Mouse (Mus musculus) urinary bladder, postnatal 10 days (tissue): ENCODE results near the gene Ice1.

ENCODE experiments used
- DNase-seq: peaks from one replicate; pipeline ENCODE4 v3.0.0; 2022; ENCODE audit warnings: low spot score

Gene Ice1

DNA sequence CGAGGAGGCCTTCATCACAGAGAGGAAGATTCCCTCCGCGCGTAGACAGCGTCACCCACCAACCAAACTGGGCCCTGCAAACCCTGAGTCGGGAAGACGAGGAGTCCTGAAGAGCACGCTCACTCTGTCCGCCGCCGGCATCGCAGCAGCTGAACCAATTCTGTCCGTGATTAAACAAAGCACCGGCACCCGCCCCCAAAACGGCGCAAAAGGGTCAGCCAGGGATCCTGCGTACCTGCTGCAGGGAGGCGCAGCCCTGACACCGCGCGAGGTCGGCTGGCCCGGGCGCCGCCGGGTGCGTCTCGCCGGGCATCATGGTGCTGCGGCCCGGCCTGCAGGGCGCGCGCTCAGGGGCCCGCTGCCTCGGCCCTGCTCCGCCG is at the start of gene Ice1:
Gene Ice1 (minus strand): TSS at position 353 of the 380 bp plus-strand sequence.
- DNase-seq = no peak

DNA sequence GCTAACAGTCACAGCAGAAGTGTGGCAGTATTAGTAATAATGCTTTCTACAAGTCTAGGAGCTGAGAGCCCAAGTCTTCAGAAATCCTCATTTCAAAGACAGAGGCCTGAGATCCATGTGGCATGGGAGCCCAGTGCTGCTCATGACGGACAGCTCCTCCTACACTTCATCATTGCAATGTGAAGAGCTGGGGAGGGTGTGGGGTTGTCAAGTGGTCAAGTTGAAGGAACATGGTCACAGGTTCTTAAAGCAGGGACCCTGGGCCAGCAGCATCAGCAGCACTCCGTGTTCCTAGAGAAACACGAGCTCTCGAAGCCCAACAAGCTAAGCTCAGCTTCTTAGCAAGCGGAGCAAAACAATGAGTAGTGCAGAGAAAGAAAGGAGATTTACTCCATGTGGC is 48.4 kb upstream of the Ice1 start:
- DNase-seq = no peak

DNA sequence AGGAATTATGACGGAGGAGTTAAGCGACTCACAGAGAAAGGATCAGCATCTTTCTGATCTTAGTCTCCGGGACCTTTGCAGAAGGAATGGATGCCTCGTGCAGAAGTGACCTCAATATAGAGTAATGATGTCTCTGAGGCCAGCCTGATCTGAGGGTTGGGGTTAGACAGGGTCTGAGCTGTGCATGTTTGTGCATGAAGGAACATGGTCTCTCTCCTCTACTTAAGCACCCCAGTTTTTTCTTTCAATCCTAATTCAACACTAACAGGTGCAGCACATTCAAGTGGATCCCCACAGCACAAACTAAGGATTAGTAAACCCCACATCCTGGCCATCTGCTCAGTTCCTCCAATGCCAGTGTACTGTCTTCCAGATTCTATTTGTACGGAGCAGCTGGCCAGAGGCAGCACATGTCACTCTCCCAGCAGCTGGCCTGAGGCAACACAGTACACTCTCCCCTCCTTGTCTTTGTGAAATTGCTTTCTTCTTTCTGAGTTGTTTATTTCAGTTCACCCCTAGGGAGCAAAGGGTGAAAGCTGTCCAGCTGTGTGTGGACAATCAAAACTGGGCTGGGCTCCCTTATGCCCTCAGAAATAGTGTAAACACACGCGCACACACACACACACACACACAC is 47.7 kb upstream of the Ice1 start:
- DNase-seq = no peak

DNA sequence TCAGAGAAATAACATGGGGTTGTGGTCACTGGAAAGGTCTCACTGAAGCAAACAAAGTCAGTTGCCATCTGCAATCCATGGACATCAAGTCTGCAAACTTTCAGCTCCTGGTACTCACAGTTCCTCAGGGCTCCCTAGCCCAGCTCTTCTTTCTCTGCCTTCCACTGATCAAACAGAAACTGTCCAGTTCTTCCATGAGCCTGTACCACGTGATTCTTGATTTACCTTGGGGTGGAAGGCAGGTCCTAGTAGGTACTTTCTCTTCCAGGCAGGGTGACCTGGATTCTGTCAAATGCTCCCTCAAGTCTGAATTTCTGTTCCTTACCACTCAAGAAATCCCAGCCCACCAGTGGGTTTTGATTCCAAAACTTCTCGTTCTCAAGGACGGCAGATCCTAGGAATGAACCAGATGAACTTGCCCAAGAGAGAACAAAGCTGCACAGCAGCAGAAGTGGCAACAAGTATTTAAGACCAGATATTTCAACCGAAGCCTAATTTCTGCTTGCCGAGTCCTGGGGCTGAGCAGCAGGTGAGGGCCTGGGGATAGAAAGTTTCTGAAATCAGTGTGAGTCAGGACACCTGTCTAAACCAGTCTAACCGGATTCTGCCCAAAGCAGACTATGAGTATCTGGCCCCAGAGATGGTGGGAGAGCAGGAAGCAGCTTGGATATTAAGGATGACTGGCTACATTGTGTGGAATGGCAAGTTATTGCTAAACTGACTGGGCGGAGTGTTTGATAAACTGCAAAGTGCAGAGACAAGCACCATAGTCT is 44.2 kb upstream of the Ice1 start:
- no peak for DNase-seq

DNA sequence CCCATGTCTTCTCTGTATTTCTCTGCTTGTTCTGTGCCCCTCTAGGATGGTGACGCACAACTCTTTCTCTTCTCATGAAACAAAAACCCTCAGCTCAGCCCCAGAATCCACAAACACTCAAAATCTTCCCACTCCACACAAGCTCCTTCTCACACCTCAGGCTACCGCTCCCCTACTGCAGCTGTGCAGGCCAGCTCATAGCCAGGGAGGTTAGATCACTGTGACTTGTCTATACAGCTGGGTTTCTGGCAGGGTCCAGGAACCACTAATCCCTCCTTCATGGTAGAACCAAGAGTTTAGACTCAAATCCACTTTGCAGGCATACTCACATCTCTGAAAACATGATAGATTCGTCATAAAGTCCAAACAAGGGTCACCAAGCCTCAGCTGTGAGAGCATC is 42.9 kb upstream of the Ice1 start:
- no peak for DNase-seq

DNA sequence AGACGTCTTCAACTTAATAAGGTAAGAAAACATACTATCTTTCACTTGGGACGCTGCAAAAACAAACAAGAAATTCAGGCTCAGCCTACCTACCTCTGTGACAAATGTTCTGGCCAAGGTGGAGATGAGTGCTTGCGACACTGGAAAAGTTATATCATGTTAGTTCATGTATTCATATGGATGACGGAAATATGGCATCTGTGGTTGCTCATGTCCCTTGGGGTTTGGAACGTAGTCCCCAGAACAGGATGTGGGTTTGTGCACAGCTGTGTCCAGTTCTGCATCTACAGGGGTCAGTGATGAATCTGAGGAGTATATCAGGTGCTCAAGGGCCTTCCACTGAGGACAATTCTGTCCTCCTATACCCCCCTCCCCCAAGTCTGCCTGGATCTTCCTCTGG is 40.3 kb upstream of the Ice1 start:
- no peak for DNase-seq

DNA sequence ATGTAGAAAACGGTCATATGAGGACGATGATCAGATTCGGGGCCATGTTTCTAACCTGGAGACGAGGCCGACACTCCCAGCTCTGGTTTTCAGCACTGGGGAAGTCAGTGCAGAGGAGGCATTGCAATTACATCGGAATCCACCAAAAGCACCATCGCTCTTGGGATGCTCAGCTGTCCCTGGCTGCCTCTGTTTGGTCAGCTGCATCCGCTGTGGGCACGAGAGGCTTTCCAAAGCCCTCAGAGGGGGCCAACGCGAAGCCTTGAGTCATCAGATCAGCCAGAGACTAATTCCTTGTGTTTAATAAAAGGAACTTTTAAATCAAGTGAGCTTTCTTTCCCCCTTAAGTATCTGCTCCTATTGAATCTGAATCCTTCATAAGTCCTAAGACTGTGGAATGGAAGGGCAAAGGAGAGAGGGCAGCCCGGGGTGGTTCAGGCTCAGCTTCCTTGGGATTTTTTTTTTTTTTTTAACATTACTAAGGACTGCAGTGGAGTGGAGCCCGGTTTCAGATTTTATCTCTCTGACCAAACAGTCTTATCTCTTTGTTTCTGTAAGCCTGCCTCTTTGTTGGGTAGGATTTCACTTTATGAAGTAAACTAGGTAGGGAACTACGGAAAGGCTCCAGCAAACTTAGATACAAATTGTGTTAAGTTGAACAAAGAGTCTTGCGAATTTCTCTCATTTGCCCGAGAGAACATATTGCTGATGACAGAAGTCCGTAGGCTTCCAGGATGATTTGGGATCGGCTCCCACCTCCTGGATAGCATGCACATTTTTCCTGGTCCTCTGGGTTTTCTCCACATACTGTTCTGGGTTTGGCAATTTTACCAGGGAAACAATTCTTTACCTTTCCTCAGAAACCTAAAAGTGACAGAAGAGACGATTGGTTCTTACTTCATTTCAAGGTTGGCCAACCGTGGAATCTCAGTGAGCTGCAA is 39.1 kb upstream of the Ice1 start:
- no peak for DNase-seq

DNA sequence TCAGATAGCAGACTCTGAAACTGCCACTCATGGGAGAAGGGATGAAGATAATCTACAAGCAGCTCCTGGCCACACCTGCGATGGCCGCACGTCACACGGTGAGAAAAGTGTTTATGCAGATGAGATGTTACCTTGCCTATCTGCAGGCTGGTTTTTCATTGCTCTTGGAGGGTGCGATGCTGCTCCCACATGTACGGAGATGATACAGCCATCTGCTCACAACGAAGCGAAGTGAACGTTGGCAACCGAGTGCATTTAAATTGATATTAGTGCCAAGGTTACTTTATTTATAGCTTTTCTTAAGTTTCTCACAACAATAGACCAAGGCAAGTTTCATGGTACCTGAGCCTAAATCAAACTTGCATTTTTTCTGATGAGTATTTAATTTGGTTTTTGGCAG is 37.6 kb upstream of the Ice1 start:
- no peak for DNase-seq

DNA sequence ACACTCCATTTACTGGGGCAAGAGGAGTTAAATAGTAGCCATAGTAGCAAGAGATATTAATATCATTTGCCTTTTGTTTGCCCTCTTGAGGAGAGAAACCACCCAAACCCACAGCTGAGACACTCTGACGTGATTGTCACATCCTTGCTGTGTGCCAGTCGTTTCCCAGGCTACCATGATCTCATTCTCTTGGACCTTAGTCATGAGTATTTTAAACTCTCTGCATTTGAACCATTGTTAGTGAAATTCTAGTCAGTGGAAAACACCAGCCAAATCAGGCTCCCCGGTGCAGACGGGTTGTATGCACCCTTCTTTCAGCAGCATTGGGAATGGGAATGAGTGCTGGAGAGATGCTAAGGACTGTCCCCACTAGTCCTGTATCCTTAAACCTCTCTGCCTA is 32.6 kb upstream of the Ice1 start:
- no peak for DNase-seq

DNA sequence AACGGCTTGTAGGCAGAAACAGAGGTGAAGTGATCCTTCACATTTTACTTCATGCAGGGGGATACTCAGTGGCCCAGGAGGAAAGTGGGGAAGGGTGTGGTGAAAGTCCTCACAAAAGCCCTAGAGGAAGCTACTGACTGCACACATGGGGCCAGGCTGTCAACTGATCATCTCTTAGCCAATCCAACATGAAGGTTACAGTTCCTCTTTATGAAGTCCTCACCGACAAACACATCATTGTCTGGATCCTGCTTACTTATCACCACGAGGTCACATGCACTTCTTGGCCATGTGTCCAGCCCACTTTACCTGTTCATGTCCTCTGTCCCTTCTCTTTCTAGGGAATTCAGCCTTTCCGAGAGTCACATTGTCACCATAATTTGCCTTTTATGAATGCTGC is 22.3 kb upstream of the Ice1 start:
- no peak for DNase-seq

DNA sequence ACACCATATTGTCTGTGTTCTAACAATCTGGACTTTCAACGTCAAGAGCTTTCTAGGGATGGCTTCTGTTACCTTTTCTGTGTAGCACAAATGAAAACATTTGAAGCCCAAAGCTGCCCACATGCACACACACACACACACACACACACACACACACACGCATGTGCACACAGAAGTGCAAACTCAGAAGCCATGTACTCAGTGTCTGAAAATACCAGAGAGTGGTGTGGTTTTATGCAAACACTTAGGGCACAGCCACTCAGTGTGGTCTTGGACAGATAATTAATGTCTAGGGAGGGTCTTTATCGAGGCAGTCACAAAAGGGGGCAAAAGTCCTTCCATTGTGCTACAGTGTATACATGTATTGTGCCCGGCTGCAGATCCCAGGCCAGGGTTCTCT is 19.3 kb upstream of the Ice1 start:
- no peak for DNase-seq

DNA sequence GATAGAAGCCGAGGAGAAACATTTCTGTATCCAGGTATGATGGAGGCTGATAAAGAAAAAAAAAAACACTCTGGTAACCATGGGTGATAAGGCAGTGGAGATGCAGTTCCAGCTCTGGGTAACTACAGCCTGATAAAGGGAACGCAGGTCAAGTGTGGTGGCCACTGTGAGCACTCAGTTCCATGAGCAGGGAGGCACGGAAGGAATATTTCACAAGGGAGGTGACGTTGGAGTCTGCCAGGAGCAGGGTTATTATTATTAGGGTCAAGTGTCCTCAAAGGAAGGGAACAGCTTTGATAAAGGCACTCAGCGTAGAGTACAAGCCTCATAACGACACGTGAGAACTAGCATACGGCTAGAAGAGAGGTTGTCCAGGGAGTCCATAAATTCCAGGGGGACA is 18.9 kb upstream of the Ice1 start:
- no peak for DNase-seq

DNA sequence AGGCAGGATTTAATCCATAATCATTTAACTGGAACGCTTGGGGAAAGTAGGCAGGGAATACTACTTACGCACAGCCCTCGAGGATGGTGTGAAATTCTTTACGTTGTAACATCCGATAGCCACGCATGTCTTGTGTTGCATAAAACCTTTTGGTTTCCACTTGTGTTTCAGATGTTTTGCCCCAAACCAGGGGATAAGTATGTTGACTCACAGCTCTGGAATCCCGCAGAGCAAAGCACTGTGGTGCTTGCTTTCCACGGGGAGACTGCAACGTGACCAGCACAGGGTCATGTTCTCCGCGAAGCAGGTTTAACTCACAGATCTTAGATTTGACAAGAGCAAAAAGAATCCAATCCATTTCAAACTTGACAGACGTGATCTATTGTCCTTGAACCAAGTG is 18.1 kb upstream of the Ice1 start:
- DNase-seq = no peak

DNA sequence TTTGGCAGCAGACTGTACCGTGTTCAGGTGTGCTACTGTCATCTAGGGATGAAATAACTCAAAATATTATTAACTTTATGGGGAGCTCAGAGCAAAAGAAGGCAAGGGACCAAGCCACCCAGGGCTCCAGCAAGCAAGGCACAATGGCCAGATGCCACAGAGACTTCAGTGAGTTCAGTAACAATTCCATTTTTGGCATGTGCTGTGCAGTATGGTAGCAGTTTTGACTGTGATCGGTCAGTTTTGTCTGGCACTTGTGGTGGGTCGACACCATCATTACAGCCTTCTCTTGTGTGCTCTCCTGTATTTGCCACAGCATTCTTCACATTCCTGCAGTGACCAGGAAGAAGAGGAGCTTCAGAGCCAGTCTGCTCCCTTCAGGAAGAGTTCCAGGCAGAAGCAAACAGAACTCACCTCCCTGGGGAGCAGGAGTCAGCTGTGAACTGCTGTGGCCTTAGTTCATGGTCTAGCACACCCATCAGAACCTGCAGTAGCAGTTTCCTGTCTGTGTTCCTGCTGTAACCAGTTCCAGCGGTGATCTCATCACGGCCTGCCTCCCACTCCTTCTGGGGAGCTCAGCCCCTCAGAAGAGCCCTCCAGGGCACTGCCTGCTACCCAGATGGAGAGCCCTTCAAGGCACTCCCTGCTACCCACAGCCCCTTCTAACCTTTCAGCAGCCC is 16.8 kb upstream of the Ice1 start:
- DNase-seq = no peak

DNA sequence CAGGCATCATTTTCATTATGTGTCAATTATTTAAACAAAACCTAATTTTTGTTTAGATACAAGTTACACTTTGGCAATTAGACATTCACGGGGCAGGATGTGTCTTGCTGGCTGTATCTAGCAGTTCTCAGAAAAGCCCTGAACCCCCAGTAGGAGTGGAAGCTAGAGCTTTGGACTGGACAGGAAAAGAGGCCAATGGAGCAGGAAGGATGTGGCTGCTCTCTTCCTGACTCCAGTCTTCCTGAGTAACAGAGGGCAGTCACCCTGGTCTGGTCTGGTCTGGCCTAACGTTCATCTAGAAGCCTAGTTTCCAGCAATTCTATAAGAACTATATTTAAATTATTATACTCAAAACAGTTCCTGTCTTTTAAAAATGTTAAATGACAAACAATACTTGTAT is 16.0 kb upstream of the Ice1 start:
- DNase-seq = no peak

DNA sequence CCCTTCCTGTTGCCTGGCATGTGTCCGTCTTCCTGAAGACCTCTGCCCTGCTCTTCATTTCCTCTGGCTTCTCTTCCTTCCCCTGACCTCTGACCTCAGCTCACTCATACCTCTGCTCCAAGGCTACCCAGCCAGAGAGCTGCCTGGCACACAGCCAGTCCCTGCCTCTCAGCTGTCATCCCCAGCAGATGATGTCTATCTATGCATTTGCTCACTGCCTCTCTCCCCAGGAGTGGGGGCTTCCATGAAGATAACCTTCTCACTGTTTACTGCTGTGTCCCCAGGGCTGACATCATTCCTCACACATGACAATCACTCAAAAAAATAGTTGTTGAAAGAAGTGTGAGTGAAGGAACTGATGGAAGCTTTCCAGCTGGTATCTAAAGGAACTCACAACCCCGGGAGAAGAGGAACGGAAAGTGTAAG is 12.6 kb upstream of the Ice1 start:
- no peak for DNase-seq

DNA sequence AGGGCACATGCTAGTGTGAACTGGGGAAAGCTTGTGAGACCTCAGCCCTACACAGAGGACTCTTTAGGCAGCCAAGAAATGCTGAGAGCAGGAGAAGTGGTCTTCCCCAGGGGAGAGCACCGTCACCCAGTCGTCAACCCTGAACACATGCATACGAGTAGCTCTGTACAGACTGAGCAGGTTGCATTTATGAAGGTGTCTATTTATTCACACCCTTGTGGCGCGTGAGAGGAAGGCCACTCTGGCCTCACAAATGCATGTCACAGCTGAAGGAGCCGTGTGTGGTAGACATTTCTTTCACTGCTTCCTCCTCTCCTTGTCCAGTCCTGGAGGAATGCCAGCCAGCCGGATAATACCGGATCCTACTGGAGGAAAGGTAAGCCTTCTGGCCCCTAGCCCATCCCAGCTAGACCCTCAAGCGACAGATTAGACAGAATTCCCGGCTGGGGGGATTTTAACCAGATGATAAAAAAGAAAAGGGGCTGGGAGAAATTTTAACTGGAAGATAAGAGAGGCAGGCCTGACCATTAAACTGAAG is 8.6 kb upstream of the Ice1 start:
- no peak for DNase-seq

DNA sequence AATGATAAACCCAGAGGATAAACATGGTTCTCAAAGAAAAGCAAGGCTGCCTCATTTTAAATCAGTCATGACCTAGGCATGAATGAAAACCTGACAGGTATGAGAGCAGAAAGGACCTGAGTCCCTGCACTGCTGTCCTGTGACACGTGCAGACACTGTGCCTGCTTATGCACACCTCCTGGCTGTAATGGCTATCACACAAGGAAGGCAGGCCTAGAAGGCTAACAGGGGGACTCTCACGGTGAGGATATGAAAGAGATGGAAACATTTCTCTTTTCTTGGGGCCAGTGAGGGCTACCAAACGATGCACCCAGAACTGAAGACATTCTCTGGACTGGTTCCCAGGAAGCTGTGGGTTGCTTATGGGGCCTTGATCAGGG is 6.6 kb upstream of the Ice1 start:
- no peak for DNase-seq

DNA sequence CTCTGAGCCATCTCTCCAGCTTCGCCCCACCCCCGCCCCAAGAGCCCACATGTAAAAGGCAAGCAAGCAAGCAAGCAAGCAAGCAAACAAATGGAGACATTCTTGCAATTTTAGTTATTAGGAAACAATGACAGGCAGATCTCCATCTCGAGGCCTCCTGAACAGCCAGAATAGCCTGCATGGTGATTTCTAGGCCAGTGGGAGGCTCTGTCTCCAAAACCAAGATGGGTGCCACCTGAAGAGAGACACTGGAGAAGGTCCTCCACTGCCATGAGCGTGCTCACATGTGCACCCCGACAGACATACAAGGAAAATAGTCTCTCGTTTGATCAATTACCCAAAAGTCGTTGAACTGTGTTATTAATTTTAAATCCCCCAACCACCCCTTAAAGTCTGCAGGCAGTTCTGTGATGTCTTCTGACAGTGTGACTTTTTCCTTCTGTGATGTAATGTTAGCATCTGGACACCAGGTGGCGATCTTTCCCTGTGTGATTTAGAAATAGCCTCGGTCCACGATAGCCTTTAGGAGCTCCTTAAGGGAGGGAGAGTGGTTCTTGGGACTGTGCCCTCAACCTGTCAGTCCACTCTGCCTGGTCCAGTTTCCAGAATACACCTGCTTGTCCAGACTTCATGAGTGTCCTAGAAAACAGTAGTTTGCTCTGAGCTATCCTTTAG is 6.1 kb upstream of the Ice1 start:
- no peak for DNase-seq

DNA sequence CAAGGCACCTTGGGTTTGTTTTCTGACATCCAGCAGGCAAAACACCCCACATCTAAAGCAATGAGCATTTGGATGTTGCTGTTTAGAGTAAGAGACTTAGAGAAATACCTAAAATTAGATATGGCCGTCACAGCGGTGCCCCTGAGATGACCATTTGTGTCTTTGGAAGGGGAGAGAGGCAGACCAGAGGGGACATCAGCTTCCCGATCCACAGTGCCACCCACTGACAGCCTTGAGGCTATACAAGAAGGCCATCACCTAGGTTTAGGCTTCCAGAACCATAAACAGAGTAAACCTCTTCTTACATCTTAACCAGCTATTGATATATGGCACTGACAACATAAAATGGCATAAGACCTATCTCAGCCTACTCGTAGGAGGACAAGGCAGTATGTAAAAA is 4.5 kb upstream of the Ice1 start:
- no peak for DNase-seq

DNA sequence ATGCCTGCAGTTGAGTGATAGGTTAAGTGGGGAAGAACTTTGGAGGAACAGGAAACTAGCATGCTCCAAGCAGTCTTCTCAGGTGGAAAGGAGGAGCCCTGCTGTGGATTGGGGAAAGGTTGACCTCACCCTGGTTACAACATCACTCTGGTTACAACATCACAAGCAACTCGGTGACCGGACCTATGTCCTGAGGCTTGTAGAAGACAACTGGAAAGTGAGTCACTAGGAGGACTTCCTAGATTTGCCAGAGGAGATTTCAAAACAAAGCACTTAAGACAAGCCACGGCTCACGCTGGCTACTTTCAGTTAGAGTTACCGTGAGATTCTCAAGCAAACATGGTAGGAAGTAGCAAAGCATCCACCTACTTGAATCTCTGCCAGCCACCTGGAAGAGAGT is 3.9 kb upstream of the Ice1 start:
- no peak for DNase-seq

DNA sequence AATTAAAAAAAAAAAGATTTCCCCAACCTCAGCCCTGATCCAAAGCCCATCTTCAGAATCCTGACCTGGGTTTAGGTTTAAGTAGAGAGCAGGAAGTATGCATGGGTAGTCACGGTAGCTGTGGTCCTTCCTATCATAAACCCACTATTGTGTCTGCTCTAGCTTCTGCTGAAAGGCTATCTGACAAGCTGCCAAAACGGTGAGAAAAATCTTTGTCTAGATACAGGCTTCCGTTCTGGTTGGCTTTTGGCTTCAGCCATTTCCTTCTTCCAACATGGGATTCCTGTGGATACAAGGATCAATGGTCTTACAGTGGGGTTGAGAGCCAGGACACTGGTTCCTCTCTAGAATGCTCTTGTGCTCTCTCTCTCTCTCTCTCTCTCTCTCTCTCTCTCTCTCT is 2.2 kb upstream of the Ice1 start:
- no peak for DNase-seq
